Mouse (Mus musculus): ENCODE measurements around the gene Fam241b. TPM values are rescaled to one million over a fixed set of nuclear protein-coding genes. Genes with fewer than 3 reads are reported as not detected.
A peak's percentile ranks its signal among the peaks of the same experiment; 100 is the strongest.

Gene Fam241b
- polyA plus RNA-seq, 1 experiment from 2014 or later: 92.5 TPM

DNA sequence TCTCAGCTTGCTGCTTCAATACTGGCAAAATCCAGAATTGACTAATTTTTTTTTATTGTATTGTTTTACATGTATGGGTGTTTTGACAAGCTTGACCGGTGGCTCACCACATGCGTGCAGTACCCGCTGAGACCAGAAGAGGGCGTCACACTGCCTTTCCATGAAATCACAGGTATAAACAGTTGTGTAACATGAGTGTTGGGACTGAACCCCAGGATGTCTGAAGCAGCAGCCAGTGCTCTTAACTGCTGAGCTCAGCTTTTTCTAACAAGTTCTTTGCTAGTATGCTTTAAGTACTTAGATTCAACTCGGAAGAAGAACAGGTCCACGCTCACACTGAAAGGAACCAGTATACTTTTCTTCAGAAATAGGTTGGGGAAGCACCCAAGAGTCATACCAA is 16.6 kb downstream of the Fam241b start:
- Histone ChIP-seq H3K36me3 (ENCODE audit: poor library complexity, severe bottlenecking) (no peaks in the 10 kb centered on the region), H3K4me2 (no peak overlapping the region), H3K9me3 (replicated peaks) (no peaks in the 10 kb centered on the region), H3K4me1 (peaks cover 13% of the 10 kb centered on the region), H3K4me3 (no peak overlapping the region), H3K27me3 (peaks cover 54% of the 10 kb centered on the region), H3K27ac (no peak overlapping the region), H3K9ac (no peak overlapping the region)
- WGBS: 43% methylated on average over 6 of the region's 6 CpGs
- no peak for ATAC-seq

GRCm38 (mm10) chr10:62113865-62114647 is 29.7 kb downstream of the Fam241b start:
- H3K27ac ChIP-seq: peak overlapping the region; percentile 37; the same call in 1 of the 2 replicates
- peaks cover 7% of the 10 kb centered on the region; the same call in 1 of the 2 replicates for H3K27me3 ChIP-seq
- peak; percentile 36 for ATAC-seq
- H3K4me2 ChIP-seq: no peak overlapping the region
- no peak overlapping the region for H3K4me3 ChIP-seq
- H3K9me3 ChIP-seq (replicated peaks): no peaks in the 10 kb centered on the region
- peaks cover 27% of the 10 kb centered on the region for H3K4me1 ChIP-seq
- 39% methylated on average over 9 of the region's 9 CpGs for WGBS
- H3K9ac ChIP-seq: no peak overlapping the region
- H3K36me3 ChIP-seq (ENCODE audit: poor library complexity, severe bottlenecking): no peaks in the 10 kb centered on the region

- Histone ChIP-seq H3K27ac (no peak overlapping the region), H3K9me3 (replicated peaks) (no peaks in the 10 kb centered on the region), H3K4me2 (peak overlapping the region; percentile 72), H3K36me3 (ENCODE audit: poor library complexity, severe bottlenecking) (peaks cover 15% of the 10 kb centered on the region; the same call in 1 of the 2 replicates), H3K9ac (no peak overlapping the region), H3K4me3 (peak overlapping the region; percentile 66), H3K27me3 (peaks cover 9% of the 10 kb centered on the region; the same call in 1 of the 2 replicates), H3K4me1 (peaks cover 28% of the 10 kb centered on the region)
- no peak for ATAC-seq
- 47% methylated on average over 6 of the region's 6 CpGs for WGBS
Observed at GRCm38 (mm10) chr10:62111207-62111576, 32.5 kb downstream of the Fam241b start.

GRCm38 (mm10) chr10:62110504-62111206 is 33.1 kb downstream of the Fam241b start:
- Histone ChIP-seq H3K27me3 (peaks cover 9% of the 10 kb centered on the region; the same call in 1 of the 2 replicates), H3K9ac (peak overlapping the region; percentile 80), H3K27ac (no peak overlapping the region), H3K4me2 (peak overlapping the region; percentile 72), H3K4me1 (peaks cover 28% of the 10 kb centered on the region), H3K36me3 (ENCODE audit: poor library complexity, severe bottlenecking) (peaks cover 15% of the 10 kb centered on the region; the same call in 1 of the 2 replicates), H3K9me3 (replicated peaks) (no peaks in the 10 kb centered on the region), H3K4me3 (peak overlapping the region; percentile 66)
- peak; percentile 86 for ATAC-seq
- WGBS: under 1% methylated on average over 56 of the region's 57 CpGs

DNA sequence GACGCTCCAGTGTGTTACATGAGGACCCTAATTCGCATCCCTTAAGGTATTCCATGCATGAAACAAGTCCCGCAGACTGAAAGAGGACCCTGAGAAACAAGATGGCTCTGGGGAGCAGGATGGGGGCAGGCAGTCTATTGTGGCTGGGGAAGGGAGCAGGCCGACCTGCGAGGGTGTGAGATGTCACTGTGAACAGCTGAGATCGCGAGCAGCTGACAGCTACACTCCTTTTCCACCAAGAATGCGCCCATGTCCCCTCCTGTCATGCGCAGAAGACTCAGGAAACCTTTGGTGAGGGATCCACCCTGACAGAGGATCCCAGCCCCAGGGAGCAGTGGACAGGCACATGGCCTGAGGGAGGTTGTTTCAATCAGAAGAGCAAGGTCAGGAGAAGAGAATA is 36.7 kb downstream of the Fam241b start:
- H3K36me3 ChIP-seq (ENCODE audit: poor library complexity, severe bottlenecking): peaks cover 15% of the 10 kb centered on the region; the same call in 1 of the 2 replicates
- H3K9ac ChIP-seq: no peak overlapping the region
- no peak overlapping the region for H3K4me3 ChIP-seq
- H3K27ac ChIP-seq: no peak overlapping the region
- no peak overlapping the region for H3K4me2 ChIP-seq
- 68% methylated on average over 9 of the region's 9 CpGs for WGBS
- H3K27me3 ChIP-seq: peaks cover 9% of the 10 kb centered on the region
- peaks cover 18% of the 10 kb centered on the region for H3K4me1 ChIP-seq
- no peak for ATAC-seq
- no peaks in the 10 kb centered on the region for H3K9me3 ChIP-seq (replicated peaks)

DNA sequence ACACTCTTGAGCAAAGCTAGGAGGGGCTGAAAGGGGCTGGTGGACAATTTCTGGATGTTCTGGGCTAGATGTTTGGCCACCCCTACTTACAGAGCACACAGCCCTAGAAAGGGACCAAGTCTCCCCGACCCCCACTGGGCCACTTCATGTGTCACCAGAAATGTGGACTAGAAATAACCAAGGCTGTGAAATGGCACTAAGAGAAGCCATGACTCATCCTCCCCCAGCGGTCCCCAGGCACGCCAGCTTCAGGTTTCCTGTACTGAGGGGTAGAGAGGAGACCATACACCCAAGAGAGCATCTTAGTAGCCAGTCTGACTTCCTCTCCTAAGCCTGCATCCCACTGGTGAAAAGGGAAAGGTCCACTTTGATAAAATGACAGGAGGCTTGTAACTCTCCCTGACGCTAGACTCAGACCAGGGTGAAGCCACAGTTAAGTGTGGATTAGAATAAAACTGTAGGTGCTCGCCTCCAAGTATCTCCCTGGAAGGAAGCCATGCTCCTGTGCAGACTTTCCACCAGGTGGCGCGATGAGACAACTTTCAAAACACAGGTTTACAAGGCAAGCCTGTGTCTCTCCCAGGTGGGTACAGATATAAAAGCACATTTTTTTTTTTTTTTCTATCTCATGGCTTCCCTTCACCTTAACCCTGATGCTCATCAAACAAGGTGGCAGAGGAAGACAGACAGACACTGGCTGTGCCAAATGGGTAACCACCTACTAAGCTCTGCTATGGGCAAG is 38.7 kb downstream of the Fam241b start:
- Histone ChIP-seq H3K4me1 (peaks cover 34% of the 10 kb centered on the region), H3K27me3 (peaks cover 3% of the 10 kb centered on the region; the same call in 1 of the 2 replicates)
- 28% methylated on average over 7 of the region's 7 CpGs for WGBS

DNA sequence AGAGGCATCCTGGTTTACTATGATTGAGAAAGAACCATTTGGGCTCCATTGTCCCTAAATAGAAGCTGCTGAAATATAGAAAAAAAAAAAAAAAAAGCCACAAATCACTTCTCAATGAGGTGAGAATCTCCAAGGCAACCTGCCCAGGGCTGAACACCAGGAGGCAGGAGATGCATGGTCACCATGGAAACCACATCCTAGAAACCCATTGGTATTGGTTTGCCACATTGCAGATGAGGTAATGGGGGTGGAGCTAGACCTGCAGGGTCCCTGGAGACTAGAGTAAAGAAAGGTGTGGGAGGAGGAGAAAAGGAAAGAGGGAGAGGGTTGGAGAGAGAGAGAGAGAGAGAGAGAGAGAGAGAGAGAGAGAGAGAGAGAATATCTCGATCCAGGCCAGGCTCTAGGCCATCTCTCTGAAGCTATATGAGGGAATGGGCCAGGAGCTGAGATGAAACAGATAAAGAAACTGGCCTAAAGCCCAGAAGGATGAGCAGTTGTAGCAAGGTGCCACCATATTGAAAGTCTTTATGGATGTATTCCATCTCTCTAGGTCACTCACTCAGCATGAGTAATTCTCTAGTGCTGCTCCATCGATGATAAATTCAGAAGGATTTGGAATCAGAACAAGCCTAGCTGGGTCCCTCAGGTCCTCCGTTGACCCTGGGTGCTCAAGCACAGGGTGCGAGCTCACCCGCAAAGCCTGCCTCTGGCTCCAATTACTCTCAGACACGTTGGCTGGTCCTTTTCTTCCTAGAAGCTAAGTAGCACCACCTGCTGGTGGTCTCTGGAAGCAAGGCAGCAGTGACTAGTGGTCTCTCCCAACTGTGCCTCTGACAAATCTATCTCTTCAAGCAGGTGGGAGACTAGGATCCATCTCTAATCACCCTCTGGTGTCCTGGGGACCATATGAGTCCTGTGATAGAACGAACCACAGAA is 41.9 kb downstream of the Fam241b start:
- Histone ChIP-seq H3K9ac (no peak overlapping the region), H3K36me3 (ENCODE audit: poor library complexity, severe bottlenecking) (peaks cover 2% of the 10 kb centered on the region; the same call in 1 of the 2 replicates), H3K4me1 (peaks cover 31% of the 10 kb centered on the region), H3K4me2 (peak overlapping the region; percentile 32), H3K27me3 (no peaks in the 10 kb centered on the region; the same call in 1 of the 2 replicates), H3K4me3 (no peak overlapping the region), H3K27ac (peak overlapping the region; percentile 94), H3K9me3 (replicated peaks) (no peaks in the 10 kb centered on the region)
- ATAC-seq: peak; percentile 87
- 7% methylated on average over 7 of the region's 7 CpGs for WGBS

More for the DNA sequence above, 38.7 kb downstream of the Fam241b start:
- H3K27ac ChIP-seq: no peak overlapping the region
- H3K4me2 ChIP-seq: no peak overlapping the region
- H3K9me3 ChIP-seq (replicated peaks): no peaks in the 10 kb centered on the region
- peaks cover 15% of the 10 kb centered on the region; the same call in 1 of the 2 replicates for H3K36me3 ChIP-seq (ENCODE audit: poor library complexity, severe bottlenecking)
- H3K4me3 ChIP-seq: no peak overlapping the region
- peak; percentile 5; the same call in 1 of the 2 replicates for ATAC-seq
- no peak overlapping the region for H3K9ac ChIP-seq

- Histone ChIP-seq H3K4me1 (peaks cover 31% of the 10 kb centered on the region), H3K36me3 (ENCODE audit: poor library complexity, severe bottlenecking) (no peaks in the 10 kb centered on the region), H3K9me3 (replicated peaks) (no peaks in the 10 kb centered on the region), H3K4me3 (no peak overlapping the region), H3K9ac (no peak overlapping the region), H3K27me3 (no peaks in the 10 kb centered on the region; the same call in 1 of the 2 replicates), H3K27ac (peak overlapping the region; percentile 94), H3K4me2 (0 out of 2 replicates have a peak overlapping the region, but pooled peaks have one; percentile 6)
- ATAC-seq: peak; percentile 66
- 54% methylated on average over 10 of the region's 10 CpGs for whole genome bisulfite sequencing
Observed at GRCm38 (mm10) chr10:62099749-62100403, 43.8 kb downstream of the Fam241b start.

- H3K9me3 ChIP-seq (replicated peaks): no peaks in the 10 kb centered on the region
- H3K4me1 ChIP-seq: peaks cover 1% of the 10 kb centered on the region; the same call in 1 of the 2 replicates
- ATAC-seq: no peak
- H3K4me3 ChIP-seq: no peak overlapping the region
- H3K36me3 ChIP-seq (ENCODE audit: poor library complexity, severe bottlenecking): no peaks in the 10 kb centered on the region
- no peak overlapping the region for H3K9ac ChIP-seq
- H3K4me2 ChIP-seq: no peak overlapping the region
- no peak overlapping the region for H3K27ac ChIP-seq
- no peaks in the 10 kb centered on the region for H3K27me3 ChIP-seq
- WGBS: 92% methylated on average over 6 of the region's 6 CpGs
Observed at GRCm38 (mm10) chr10:62094401-62094800, 49.3 kb downstream of the Fam241b start.

DNA sequence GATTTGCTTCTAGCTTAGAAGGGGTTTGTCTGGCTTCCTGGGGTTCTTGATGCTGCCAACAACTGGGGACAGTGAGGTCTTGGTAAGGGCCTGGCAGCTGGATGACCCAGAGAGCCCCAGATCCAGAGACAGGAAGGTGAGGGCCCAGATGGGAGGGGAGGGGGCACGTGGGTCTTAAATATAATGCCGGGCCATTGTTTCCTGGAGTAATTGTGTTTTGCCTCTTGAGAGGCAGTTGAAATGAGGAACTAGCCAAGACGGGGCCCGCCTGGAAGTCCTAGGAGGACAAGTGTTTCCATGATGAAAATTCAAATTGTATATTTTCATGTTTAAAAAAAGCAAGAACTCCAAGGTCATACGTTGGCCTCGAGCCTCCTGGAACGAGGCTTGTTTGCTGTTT is 49.8 kb downstream of the Fam241b start:
- no peak overlapping the region for H3K27ac ChIP-seq
- H3K4me3 ChIP-seq: no peak overlapping the region
- no peak overlapping the region for H3K9ac ChIP-seq
- H3K4me1 ChIP-seq: no peaks in the 10 kb centered on the region
- H3K4me2 ChIP-seq: no peak overlapping the region
- no peak for ATAC-seq
- no peaks in the 10 kb centered on the region for H3K36me3 ChIP-seq (ENCODE audit: poor library complexity, severe bottlenecking)
- 81% methylated on average over 7 of the region's 7 CpGs for WGBS
- no peaks in the 10 kb centered on the region for H3K9me3 ChIP-seq (replicated peaks)
- H3K27me3 ChIP-seq: no peaks in the 10 kb centered on the region

Measured in forebrain, embryonic 13.5 days (tissue).